Mouse (Mus musculus) limb, embryonic 15.5 days (tissue): ENCODE measurements around the gene Ptpn22. TPM values are rescaled to one million over a fixed set of nuclear protein-coding genes. Genes with fewer than 3 reads are reported as not detected.

ENCODE experiments used
- ATAC-seq: fragments of 200-750 bp; cut with Nextera tagmentation; 2 replicates; pipeline ENCODE4 v1.8.0; 2017; ENCODE audit warnings: low read depth, moderate TSS enrichment; ENCODE audit not compliant: insufficient number of reproducible peaks, low FRiP score, low TSS enrichment
- H3K27ac ChIP-seq: fragments of 300-500 bp; sonication (generic); 2 replicates; pipeline ENCODE4 v1.5.1; 2015; ENCODE audit warnings: moderate library complexity, mild to moderate bottlenecking, inconsistent platforms
- H3K27me3 ChIP-seq: fragments of 300-500 bp; sonication (generic); 2 replicates; pipeline ENCODE4 v1.6.1; 2015; ENCODE audit warnings: inconsistent platforms
- H3K36me3 ChIP-seq: fragments of 300-500 bp; sonication (generic); 2 replicates; pipeline ENCODE4 v1.6.1; 2015; ENCODE audit warnings: inconsistent platforms
- H3K4me1 ChIP-seq: fragments of 300-500 bp; sonication (generic); 2 replicates; pipeline ENCODE4 v1.6.1; 2015; ENCODE audit warnings: inconsistent platforms
- H3K4me2 ChIP-seq: fragments of 300-500 bp; sonication (generic); 2 replicates; pipeline ENCODE4 v1.6.1; 2015; ENCODE audit warnings: mild to moderate bottlenecking, inconsistent platforms
- H3K4me3 ChIP-seq: fragments of 300-500 bp; sonication (generic); 2 replicates; pipeline ENCODE4 v1.5.1; 2015; ENCODE audit warnings: mild to moderate bottlenecking, inconsistent platforms
- H3K9ac ChIP-seq: fragments of 300-500 bp; sonication (generic); 2 replicates; pipeline ENCODE4 v1.6.1; 2015; ENCODE audit warnings: inconsistent platforms
- H3K9me3 ChIP-seq: fragments of 300-500 bp; sonication (generic); 2 replicates; pipeline ENCODE4 v1.6.1; 2016; ENCODE audit warnings: inconsistent platforms
- WGBS: fragments of 180-500 bp; shearing (Covaris S2); methylation state at CpG from one replicate; pipeline ENCODE4 v1.1.7; 2015; 5-methylcytosine and 5-hydroxymethylcytosine counted together
- polyA plus RNA-seq: library from polyadenylated mRNA; unstranded; fragments of >200 nt; fragmentation: Nextera tagmentation; extraction: Ambion mirVana; gene quantifications from 2 replicates; pipeline ENCODE4 v1.2.1, GENCODE M21; 2015

Ptpn22 gene
- polyA plus RNA-seq, 1 experiment from 2014 or later: 1.1 TPM

- Histone ChIP-seq H3K4me3 (no peak overlapping the region), H3K27me3 (no peaks in the 10 kb centered on the region), H3K27ac (no peak overlapping the region), H3K36me3 (no peaks in the 10 kb centered on the region), H3K9me3 (no peaks in the 10 kb centered on the region), H3K4me1 (no peaks in the 10 kb centered on the region), H3K9ac (no peak overlapping the region), H3K4me2 (no peak overlapping the region)
- 62% methylated on average over 4 of the region's 4 CpGs for WGBS
- ATAC-seq: no peak
These were observed 3.2 kb downstream of the Ptpn22 start for GRCm38 (mm10) chr3:103862721-103863220.

GRCm38 (mm10) chr3:103864200-103864599 is 4.6 kb downstream of the Ptpn22 start:
- Histone ChIP-seq H3K9ac (no peak overlapping the region), H3K4me1 (no peaks in the 10 kb centered on the region), H3K9me3 (no peaks in the 10 kb centered on the region), H3K27ac (no peak overlapping the region), H3K4me2 (no peak overlapping the region), H3K27me3 (no peaks in the 10 kb centered on the region), H3K36me3 (no peaks in the 10 kb centered on the region), H3K4me3 (no peak overlapping the region)
- 86% methylated on average over 6 of the region's 6 CpGs for WGBS
- ATAC-seq: no peak

- Histone ChIP-seq H3K9me3 (no peaks in the 10 kb centered on the region), H3K27ac (no peak overlapping the region), H3K36me3 (no peaks in the 10 kb centered on the region), H3K4me3 (no peak overlapping the region), H3K4me2 (no peak overlapping the region), H3K27me3 (no peaks in the 10 kb centered on the region), H3K9ac (no peak overlapping the region), H3K4me1 (no peaks in the 10 kb centered on the region)
- no peak for ATAC-seq
- 75% methylated on average over 5 of the region's 5 CpGs for WGBS
These were observed 7.9 kb downstream of the Ptpn22 start for GRCm38 (mm10) chr3:103867424-103867971.

- Histone ChIP-seq H3K27ac (no peak overlapping the region), H3K4me2 (no peak overlapping the region), H3K4me1 (no peaks in the 10 kb centered on the region), H3K9ac (no peak overlapping the region), H3K27me3 (no peaks in the 10 kb centered on the region), H3K9me3 (no peaks in the 10 kb centered on the region), H3K36me3 (no peaks in the 10 kb centered on the region), H3K4me3 (no peak overlapping the region)
- WGBS: 73% methylated on average over 4 of the region's 4 CpGs
- no peak for ATAC-seq
These were observed 8.4 kb downstream of the Ptpn22 start for GRCm38 (mm10) chr3:103868008-103868407.

- H3K9me3 ChIP-seq: no peaks in the 10 kb centered on the region
- H3K4me3 ChIP-seq: no peak overlapping the region
- 42% methylated on average over 3 of the region's 3 CpGs for WGBS
- no peak overlapping the region for H3K9ac ChIP-seq
- no peak overlapping the region for H3K27ac ChIP-seq
- H3K4me1 ChIP-seq: no peaks in the 10 kb centered on the region
- no peak overlapping the region for H3K4me2 ChIP-seq
- no peak for ATAC-seq
- no peaks in the 10 kb centered on the region for H3K36me3 ChIP-seq
- H3K27me3 ChIP-seq: no peaks in the 10 kb centered on the region
These were observed 13.1 kb downstream of the Ptpn22 start for GRCm38 (mm10) chr3:103872663-103873098.

- no peaks in the 10 kb centered on the region for H3K36me3 ChIP-seq
- H3K27ac ChIP-seq: no peak overlapping the region
- no peaks in the 10 kb centered on the region for H3K9me3 ChIP-seq
- H3K4me2 ChIP-seq: no peak overlapping the region
- no peak overlapping the region for H3K9ac ChIP-seq
- no peaks in the 10 kb centered on the region for H3K4me1 ChIP-seq
- 70% methylated on average over 7 of the region's 7 CpGs for WGBS
- H3K27me3 ChIP-seq: no peaks in the 10 kb centered on the region
- no peak overlapping the region for H3K4me3 ChIP-seq
- no peak for ATAC-seq
These were observed 14.7 kb downstream of the Ptpn22 start for GRCm38 (mm10) chr3:103874329-103874728.

GRCm38 (mm10) chr3:103885946-103886345 is 26.4 kb downstream of the Ptpn22 start:
- H3K9ac ChIP-seq: no peak overlapping the region

GRCm38 (mm10) chr3:103887581-103887980 is 28.0 kb downstream of the Ptpn22 start:
- no peak overlapping the region for H3K9ac ChIP-seq

More at GRCm38 (mm10) chr3:103885946-103886345, 26.4 kb downstream of the Ptpn22 start:
- H3K4me1 ChIP-seq: no peaks in the 10 kb centered on the region
- H3K36me3 ChIP-seq: no peaks in the 10 kb centered on the region
- H3K9me3 ChIP-seq: no peaks in the 10 kb centered on the region
- H3K4me2 ChIP-seq: no peak overlapping the region
- WGBS: 74% methylated on average over 11 of the region's 11 CpGs
- H3K27ac ChIP-seq: no peak overlapping the region
- ATAC-seq: no peak
- H3K27me3 ChIP-seq: no peaks in the 10 kb centered on the region
- H3K4me3 ChIP-seq: no peak overlapping the region

GRCm38 (mm10) chr3:103893374-103893773 is 33.8 kb downstream of the Ptpn22 start:
- ATAC-seq: no peak
- H3K4me2 ChIP-seq: no peak overlapping the region
- no peaks in the 10 kb centered on the region for H3K36me3 ChIP-seq
- no peak overlapping the region for H3K9ac ChIP-seq
- H3K27me3 ChIP-seq: no peaks in the 10 kb centered on the region
- H3K27ac ChIP-seq: no peak overlapping the region
- no peaks in the 10 kb centered on the region for H3K9me3 ChIP-seq
- H3K4me1 ChIP-seq: no peaks in the 10 kb centered on the region
- H3K4me3 ChIP-seq: no peak overlapping the region
- WGBS: 87% methylated on average over 3 of the region's 3 CpGs

More at GRCm38 (mm10) chr3:103887581-103887980, 28.0 kb downstream of the Ptpn22 start:
- Histone ChIP-seq H3K36me3 (no peaks in the 10 kb centered on the region), H3K27ac (no peak overlapping the region), H3K4me2 (no peak overlapping the region), H3K27me3 (no peaks in the 10 kb centered on the region), H3K4me3 (no peak overlapping the region), H3K4me1 (no peaks in the 10 kb centered on the region), H3K9me3 (no peaks in the 10 kb centered on the region)
- ATAC-seq: no peak
- 22% methylated on average over 3 of the region's 3 CpGs for WGBS

- no peak overlapping the region for H3K9ac ChIP-seq
- no peak overlapping the region for H3K4me3 ChIP-seq
- no peaks in the 10 kb centered on the region for H3K9me3 ChIP-seq
- H3K27me3 ChIP-seq: no peaks in the 10 kb centered on the region
- no peak for ATAC-seq
- 58% methylated on average over 1 of the region's 1 CpGs for WGBS
- no peaks in the 10 kb centered on the region for H3K36me3 ChIP-seq
- no peaks in the 10 kb centered on the region for H3K4me1 ChIP-seq
- H3K4me2 ChIP-seq: no peak overlapping the region
- H3K27ac ChIP-seq: no peak overlapping the region
These were observed 45.1 kb downstream of the Ptpn22 start for GRCm38 (mm10) chr3:103904705-103905104.

GRCm38 (mm10) chr3:103907335-103908030 is 47.9 kb downstream of the Ptpn22 start:
- H3K9me3 ChIP-seq: no peaks in the 10 kb centered on the region
- WGBS: 71% methylated on average over 5 of the region's 5 CpGs
- no peak for ATAC-seq
- H3K36me3 ChIP-seq: no peaks in the 10 kb centered on the region
- no peak overlapping the region for H3K27ac ChIP-seq
- H3K4me3 ChIP-seq: no peak overlapping the region
- H3K9ac ChIP-seq: no peak overlapping the region
- no peaks in the 10 kb centered on the region for H3K27me3 ChIP-seq
- no peak overlapping the region for H3K4me2 ChIP-seq
- no peaks in the 10 kb centered on the region for H3K4me1 ChIP-seq

- WGBS: 67% methylated on average over 2 of the region's 2 CpGs
These were observed 49.2 kb downstream of the Ptpn22 start for GRCm38 (mm10) chr3:103908781-103909180.

More at GRCm38 (mm10) chr3:103908781-103909180, 49.2 kb downstream of the Ptpn22 start:
- Histone ChIP-seq H3K9ac (no peak overlapping the region), H3K27me3 (no peaks in the 10 kb centered on the region), H3K9me3 (no peaks in the 10 kb centered on the region), H3K4me2 (no peak overlapping the region), H3K4me3 (no peak overlapping the region), H3K27ac (no peak overlapping the region), H3K36me3 (no peaks in the 10 kb centered on the region), H3K4me1 (no peaks in the 10 kb centered on the region; the same call in 1 of the 2 replicates)
- ATAC-seq: no peak
